ENCODE assay signal across 11 mouse cellular contexts in the genomic region with DNA sequence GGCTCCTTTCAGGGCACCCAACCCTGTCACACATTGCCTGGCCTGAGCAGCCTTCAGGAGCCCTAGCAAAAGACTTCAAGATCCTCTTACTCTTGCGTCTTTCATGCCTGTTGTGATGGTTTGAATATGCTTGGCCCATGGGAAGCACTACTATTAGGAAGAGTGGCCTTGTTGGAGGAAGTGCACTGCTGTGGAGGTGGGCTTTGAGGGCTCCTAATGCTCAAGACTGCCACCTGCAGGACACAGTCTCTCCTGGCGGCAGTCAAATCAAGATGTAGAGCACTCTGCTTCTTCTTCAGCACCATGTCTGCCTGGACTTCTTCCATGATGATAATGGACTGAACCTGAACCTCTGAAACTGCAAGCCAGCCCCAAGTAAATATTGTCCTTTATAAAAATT.
A peak's percentile ranks its signal among the peaks of the same experiment; 100 is the strongest.
DNase-seq lines count a peak whose midpoint lies in the region; ATAC-seq and TF ChIP-seq lines count a peak whose summit lies in the region.
"Had no signal": no experiment of that assay in that cellular context is flagged by ENCODE, and none has a peak within 500 bp of the region (broad histone marks: within the 10 kb centered on the region; RNA-seq: fewer than 3 reads in every experiment).

No protein-coding gene starts in this region.

- H3K4me1 ChIP-seq in lung, embryonic 14.5 days (ENCODE audit: insufficient read depth): no peaks in the 10 kb centered on the region
- H3K4me1 ChIP-seq: lung, embryonic 15.5 days had no signal

- H3K9ac ChIP-seq in lung, embryonic 14.5 days: no peak overlapping the region
- H3K9ac ChIP-seq: lung, embryonic 15.5 days had no signal

- H3K36me3 ChIP-seq in lung, embryonic 14.5 days (ENCODE audit: insufficient read depth): no peaks in the 10 kb centered on the region
- no peaks in the 10 kb centered on the region for H3K36me3 ChIP-seq in splenic B cell, adult 2 months (ENCODE audit: control insufficient read depth, insufficient read depth, low read length, poor library complexity, severe bottlenecking)
- H3K36me3 ChIP-seq: lung, embryonic 15.5 days had no signal

- H3K4me3 ChIP-seq in lung, embryonic 14.5 days (ENCODE audit: low read depth, low read length): no peak overlapping the region
- H3K4me3 ChIP-seq: lung, embryonic 15.5 days had no signal

- no peaks in the 10 kb centered on the region for H3K9me3 ChIP-seq in lung, embryonic 14.5 days (ENCODE audit: low read depth, low read length)
- H3K9me3 ChIP-seq: lung, embryonic 15.5 days had no signal

- TF ChIP-seq CTCF in lung, embryonic 14.5 days (IDR thresholded peaks at IDR 0.05; ENCODE audit: low read depth): peak; percentile 47
- peak; percentile 28; the same call in 1 of the 2 replicates for TF ChIP-seq CTCF in brain, embryonic 14.5 days (IDR thresholded peaks at IDR 0.05; ENCODE audit: borderline replicate concordance, extremely low read depth, insufficient read depth, insufficient read length)

- no peak for ATAC-seq in lung, embryonic 14.5 days (ENCODE audit: insufficient read depth)
- ATAC-seq in cerebellum, adult (ENCODE audit: insufficient number of reproducible peaks, low FRiP score, low TSS enrichment): no peak

- H3K4me2 ChIP-seq in lung, embryonic 14.5 days: no peak overlapping the region
- H3K4me2 ChIP-seq: lung, embryonic 15.5 days had no signal

- TF ChIP-seq POLR2A in brain, embryonic 14.5 days (IDR thresholded peaks at IDR 0.05; ENCODE audit: borderline replicate concordance, extremely low read depth, insufficient read depth, insufficient read length, poor library complexity, severe bottlenecking): no peak

- H3K27me3 ChIP-seq in lung, embryonic 14.5 days (ENCODE audit: insufficient read depth, low read length): no peaks in the 10 kb centered on the region
- no peaks in the 10 kb centered on the region for H3K27me3 ChIP-seq in splenic B cell, adult 2 months (ENCODE audit: control insufficient read depth, insufficient read depth, low read length, poor library complexity, severe bottlenecking)
- H3K27me3 ChIP-seq: lung, embryonic 15.5 days had no signal

- no peak overlapping the region for H3K27ac ChIP-seq in lung, embryonic 14.5 days (ENCODE audit: low read depth)
- H3K27ac ChIP-seq: lung, embryonic 15.5 days had no signal

- 69% methylated on average over 2 of the region's 2 CpGs for WGBS in lung, embryonic 14.5 days

- DNase-seq in cerebellum, postnatal 14 days: peak; percentile 33 to 41
- no peak for DNase-seq in cerebellum, adult 8-10 months
- peak; percentile 46 for DNase-seq in lung, embryonic 14.5 days
- no peak for DNase-seq in lung, postnatal 25 days (ENCODE audit: low spot score)
- DNase-seq in brain, embryonic 14.5 days (ENCODE audit: low read depth): peak; percentile 18
- DNase-seq in splenic B cell, adult 2 months (ENCODE audit: low read depth, low spot score): peak; percentile 27
- no peak for DNase-seq in layer of hippocampus, postnatal 10 days (ENCODE audit: low spot score in 2 of 2)
- DNase-seq: cerebellum, adult 9-10 months; kidney, postnatal 14 days had no signal

Comparison
In these comparisons a context has a peak if more than half of its experiments do, and no peak if none do; other contexts are left out.
1. DNase-seq: peak in cerebellum, postnatal 14 days (2 of 2), lung, embryonic 14.5 days (single experiment), brain, embryonic 14.5 days (single experiment) and splenic B cell, adult 2 months (single experiment); none in cerebellum, adult 8-10 months (single experiment), lung, postnatal 25 days (single experiment) and layer of hippocampus, postnatal 10 days (0 of 2).